Mouse (Mus musculus): Measurements from ENCODE around the gene Nup35. TPM values are rescaled to one million over a fixed set of nuclear protein-coding genes. Genes with fewer than 3 reads are reported as not detected.

The Nup35 gene
- polyA plus RNA-seq, 2 experiments, result 43.2 to 43.7 TPM

DNA sequence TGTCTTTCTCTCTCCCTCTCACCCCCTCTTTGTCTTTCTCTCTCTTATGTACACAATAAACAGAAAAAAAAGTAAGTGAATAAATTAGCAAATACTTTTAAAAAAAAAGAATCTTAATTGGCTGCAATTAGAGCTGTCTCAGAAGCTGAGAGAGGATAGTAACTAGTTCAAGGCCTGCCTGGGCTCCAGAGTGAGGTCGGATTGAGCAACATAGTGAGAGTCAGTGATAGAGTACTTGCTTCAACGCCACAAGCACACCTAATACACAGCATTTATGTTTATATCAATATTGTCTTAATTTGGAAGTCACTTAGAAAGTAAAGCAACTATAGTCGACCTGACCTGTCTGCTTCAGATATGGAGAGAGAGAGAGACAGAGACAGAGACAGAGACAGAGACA, 2.0 kb downstream of the Nup35 start:
- Histone ChIP-seq H3K9me3 (ENCODE audit: control insufficient read depth, low read length) (no peaks in the 10 kb centered on the region), H3K4me1 (ENCODE audit: control insufficient read depth, insufficient read depth, low read length) (peaks cover 3% of the 10 kb centered on the region; the same call in 1 of the 2 replicates), H3K4me2 (replicated peaks; ENCODE audit: low read depth, low read length, severe bottlenecking) (no peak overlapping the region), H3K36me3 (ENCODE audit: control insufficient read depth, insufficient read depth, low read length) (peaks cover 8% of the 10 kb centered on the region), H3K4me3 (replicated peaks; ENCODE audit: low read length) (no peak overlapping the region), H3K27me3 (ENCODE audit: control insufficient read depth, insufficient read depth, low read length) (no peaks in the 10 kb centered on the region), H3K27ac (replicated peaks; ENCODE audit: low read depth, low read length) (no peak overlapping the region), H3K9ac (ENCODE audit: low read depth, low read length, severe bottlenecking) (no peak overlapping the region)
- TF ChIP-seq POLR2A (IDR thresholded peaks at IDR 0.05; ENCODE audit: borderline replicate concordance, extremely low read depth, insufficient read depth, insufficient read length), result no peak
- WGBS, result 80% methylated on average over 3 of the region's 3 CpGs
- DNase-seq (ENCODE audit: low spot score) (no peak), ATAC-seq (ENCODE audit: low FRiP score, low read depth) (no peak)

DNA sequence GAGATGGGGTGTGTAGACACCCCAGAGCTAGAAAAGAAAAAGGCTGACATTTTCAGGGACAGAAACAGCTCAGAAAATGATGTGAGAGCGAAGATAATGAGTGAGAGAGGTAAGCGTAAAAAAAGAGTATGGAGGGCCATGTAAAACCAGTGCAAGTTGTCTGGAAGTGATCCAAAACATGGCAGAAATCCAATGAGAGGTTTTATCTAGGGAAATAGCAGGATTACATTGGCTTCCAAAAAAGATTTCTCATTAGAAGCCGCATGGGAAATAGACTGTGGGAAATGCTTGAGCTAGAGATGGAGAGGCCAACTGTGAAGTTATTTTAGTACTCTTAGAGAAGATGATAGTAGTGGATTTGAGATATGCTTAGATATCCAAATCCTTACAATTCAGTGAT, 4.9 kb downstream of the Nup35 start:
- H3K9ac ChIP-seq (ENCODE audit: low read depth, low read length, severe bottlenecking), result no peak overlapping the region
- peaks cover 26% of the 10 kb centered on the region for H3K36me3 ChIP-seq (ENCODE audit: control insufficient read depth, insufficient read depth, low read length)
- H3K9me3 ChIP-seq (ENCODE audit: control insufficient read depth, low read length), result no peaks in the 10 kb centered on the region
- no peak overlapping the region for H3K4me2 ChIP-seq (replicated peaks; ENCODE audit: low read depth, low read length, severe bottlenecking)
- WGBS, result 92% methylated on average over 3 of the region's 3 CpGs
- no peak for DNase-seq (ENCODE audit: low spot score)
- H3K4me3 ChIP-seq (replicated peaks; ENCODE audit: low read length), result no peak overlapping the region
- TF ChIP-seq POLR2A (IDR thresholded peaks at IDR 0.05; ENCODE audit: borderline replicate concordance, extremely low read depth, insufficient read depth, insufficient read length), result no peak
- H3K4me1 ChIP-seq (ENCODE audit: control insufficient read depth, insufficient read depth, low read length), result peaks cover 3% of the 10 kb centered on the region; the same call in 1 of the 2 replicates
- ATAC-seq (ENCODE audit: low FRiP score, low read depth), result no peak
- H3K27me3 ChIP-seq (ENCODE audit: control insufficient read depth, insufficient read depth, low read length), result no peaks in the 10 kb centered on the region
- no peak overlapping the region for H3K27ac ChIP-seq (replicated peaks; ENCODE audit: low read depth, low read length)

DNA sequence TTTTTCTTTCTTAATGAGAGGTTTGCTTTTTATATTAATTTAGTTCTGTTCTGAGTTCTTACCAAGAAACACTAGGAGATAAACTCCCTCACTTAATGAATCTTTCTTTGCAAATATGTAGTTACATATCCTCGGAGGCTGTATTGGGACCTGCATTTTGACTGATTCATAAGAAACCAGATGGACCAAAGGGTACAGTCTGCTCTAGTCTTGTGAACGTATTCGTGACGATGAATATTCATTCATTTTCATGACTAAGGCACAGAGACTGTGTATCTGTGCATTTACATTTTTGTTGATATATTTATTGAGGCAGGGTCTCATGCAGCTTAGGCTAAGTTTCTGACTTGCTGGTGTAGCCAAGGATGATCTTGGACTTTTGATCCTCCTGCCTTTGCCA, 7.5 kb downstream of the Nup35 start:
- Histone ChIP-seq H3K4me2 (replicated peaks; ENCODE audit: low read depth, low read length, severe bottlenecking) (no peak overlapping the region), H3K4me3 (replicated peaks; ENCODE audit: low read length) (no peak overlapping the region), H3K36me3 (ENCODE audit: control insufficient read depth, insufficient read depth, low read length) (peaks cover 27% of the 10 kb centered on the region), H3K9me3 (ENCODE audit: control insufficient read depth, low read length) (no peaks in the 10 kb centered on the region), H3K27me3 (ENCODE audit: control insufficient read depth, insufficient read depth, low read length) (no peaks in the 10 kb centered on the region), H3K27ac (replicated peaks; ENCODE audit: low read depth, low read length) (no peak overlapping the region), H3K9ac (ENCODE audit: low read depth, low read length, severe bottlenecking) (no peak overlapping the region), H3K4me1 (ENCODE audit: control insufficient read depth, insufficient read depth, low read length) (no peaks in the 10 kb centered on the region)
- ATAC-seq (ENCODE audit: low FRiP score, low read depth) (no peak), DNase-seq (ENCODE audit: low spot score) (no peak)
- 91% methylated on average over 4 of the region's 4 CpGs for WGBS
- TF ChIP-seq POLR2A (IDR thresholded peaks at IDR 0.05; ENCODE audit: borderline replicate concordance, extremely low read depth, insufficient read depth, insufficient read length), result no peak

DNA sequence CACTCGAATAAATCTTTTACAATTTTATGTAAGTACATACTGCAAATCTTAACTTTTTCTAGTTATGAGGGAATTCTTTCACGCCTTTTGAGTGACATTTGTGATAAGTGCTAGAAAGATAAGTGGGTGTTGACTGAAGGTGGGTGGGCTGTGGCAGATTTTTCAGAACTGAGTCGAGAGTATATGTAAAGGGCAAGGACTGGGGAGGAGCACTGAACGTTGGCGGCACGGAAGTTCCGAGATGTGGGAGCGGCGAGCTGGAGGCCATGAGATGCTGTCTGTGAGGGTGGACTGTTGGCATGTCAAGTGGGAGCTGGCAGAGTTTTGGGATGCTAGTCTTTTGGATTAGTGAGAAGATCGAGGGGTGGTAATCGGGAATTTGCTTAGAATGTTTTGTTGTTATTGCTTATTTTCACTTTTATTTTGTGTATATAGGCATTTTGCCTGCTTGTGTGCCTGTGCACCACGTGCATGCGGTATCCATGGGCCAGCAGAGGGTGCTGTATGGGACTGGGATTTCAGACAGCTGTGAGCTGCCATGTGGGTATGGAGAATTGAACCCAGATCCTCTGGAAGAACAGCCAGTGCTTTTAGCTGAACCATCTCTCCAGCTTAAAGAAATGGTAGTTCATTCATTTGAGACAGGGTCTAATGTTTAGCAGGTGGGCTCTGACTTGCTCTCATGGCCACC, 15.4 kb downstream of the Nup35 start:
- no peak for DNase-seq (ENCODE audit: low spot score)
- 90% methylated on average over 13 of the region's 13 CpGs for WGBS
- TF ChIP-seq POLR2A (IDR thresholded peaks at IDR 0.05; ENCODE audit: borderline replicate concordance, extremely low read depth, insufficient read depth, insufficient read length), result no peak

DNA sequence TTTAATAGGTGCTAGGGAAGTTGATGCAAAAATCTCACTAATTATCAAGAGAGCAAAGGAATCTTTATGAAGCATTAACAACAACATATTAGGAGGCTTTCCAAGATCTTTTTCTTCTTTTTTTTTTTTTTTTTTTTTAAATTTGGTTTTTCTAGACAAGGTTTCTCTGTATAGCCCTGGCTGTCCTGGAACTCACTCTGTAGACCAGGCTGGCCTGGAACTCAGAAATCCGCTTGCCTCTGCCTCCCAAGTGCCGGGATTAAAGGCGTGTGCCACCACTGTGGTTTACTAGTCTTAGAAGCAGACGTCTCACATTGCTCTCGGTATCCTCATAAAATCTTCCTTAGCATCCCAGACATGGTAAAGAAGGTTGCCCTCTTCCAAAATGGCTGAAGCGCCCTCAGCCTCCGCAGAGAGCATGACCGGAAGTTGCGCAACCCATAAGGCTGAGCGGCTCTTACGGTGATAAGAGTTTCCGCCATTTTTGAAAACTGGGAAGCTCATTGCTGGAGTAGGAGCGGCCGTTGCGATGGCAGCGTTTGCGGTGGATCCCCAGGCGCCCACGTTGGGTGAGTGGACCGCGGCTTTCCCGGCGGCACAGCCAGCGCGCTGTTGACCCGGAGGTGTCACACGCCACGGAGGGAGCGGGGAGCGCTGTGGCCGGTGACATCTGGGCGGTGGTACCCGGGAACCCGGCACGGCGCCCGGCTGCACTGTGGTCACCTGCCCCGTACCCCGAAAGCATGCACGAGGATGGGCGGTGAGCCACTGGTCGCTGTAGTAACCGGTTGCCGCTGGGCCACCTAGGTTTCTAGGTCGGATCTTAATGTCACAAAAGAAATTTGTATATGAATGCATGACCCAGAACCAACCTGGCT, 21.6 kb downstream of the Nup35 start:
- peak overlapping the region; percentile 85 for H3K4me3 ChIP-seq (replicated peaks; ENCODE audit: low read length)
- no peak overlapping the region; the same call in 1 of the 2 replicates for H3K27ac ChIP-seq (replicated peaks; ENCODE audit: low read depth, low read length)
- WGBS, result under 1% methylated on average over 45 of the region's 45 CpGs
- peaks cover 4% of the 10 kb centered on the region; the same call in 1 of the 2 replicates for H3K4me1 ChIP-seq (ENCODE audit: control insufficient read depth, insufficient read depth, low read length)
- ATAC-seq (ENCODE audit: low FRiP score, low read depth) (peak; percentile 97), DNase-seq (ENCODE audit: low spot score) (peak; percentile 95)
- peak overlapping the region; percentile 72 for H3K9ac ChIP-seq (ENCODE audit: low read depth, low read length, severe bottlenecking)
- H3K36me3 ChIP-seq (ENCODE audit: control insufficient read depth, insufficient read depth, low read length), result peaks cover 12% of the 10 kb centered on the region
- peak overlapping the region; percentile 61 for H3K4me2 ChIP-seq (replicated peaks; ENCODE audit: low read depth, low read length, severe bottlenecking)
- TF ChIP-seq POLR2A (IDR thresholded peaks at IDR 0.05; ENCODE audit: borderline replicate concordance, extremely low read depth, insufficient read depth, insufficient read length), result no peak
- no peaks in the 10 kb centered on the region for H3K9me3 ChIP-seq (ENCODE audit: control insufficient read depth, low read length)
- H3K27me3 ChIP-seq (ENCODE audit: control insufficient read depth, insufficient read depth, low read length), result no peaks in the 10 kb centered on the region

More for the DNA sequence above, 15.4 kb downstream of the Nup35 start:
- no peak overlapping the region for H3K27ac ChIP-seq (replicated peaks; ENCODE audit: low read depth, low read length)
- no peak overlapping the region for H3K4me3 ChIP-seq (replicated peaks; ENCODE audit: low read length)
- H3K27me3 ChIP-seq (ENCODE audit: control insufficient read depth, insufficient read depth, low read length), result no peaks in the 10 kb centered on the region
- H3K9me3 ChIP-seq (ENCODE audit: control insufficient read depth, low read length), result no peaks in the 10 kb centered on the region
- H3K36me3 ChIP-seq (ENCODE audit: control insufficient read depth, insufficient read depth, low read length), result peaks cover 8% of the 10 kb centered on the region; the same call in 1 of the 2 replicates
- ATAC-seq (ENCODE audit: low FRiP score, low read depth), result no peak
- H3K4me2 ChIP-seq (replicated peaks; ENCODE audit: low read depth, low read length, severe bottlenecking), result no peak overlapping the region
- H3K4me1 ChIP-seq (ENCODE audit: control insufficient read depth, insufficient read depth, low read length), result no peaks in the 10 kb centered on the region
- no peak overlapping the region for H3K9ac ChIP-seq (ENCODE audit: low read depth, low read length, severe bottlenecking)

Measured in limb, embryonic 14.5 days (tissue).